Mouse (Mus musculus) stomach, embryonic 14.5 days (tissue): ENCODE results near the gene Mpz. TPM values are rescaled to one million over a fixed set of nuclear protein-coding genes. Genes with fewer than 3 reads are reported as not detected.
A peak's percentile ranks its signal among the peaks of the same experiment; 100 is the strongest.

Experiments
- ATAC-seq: fragments of 200-750 bp; cut with Nextera tagmentation; 2 replicates; pipeline ENCODE4 v1.8.0; 2017; ENCODE audit warnings: low read depth, moderate TSS enrichment; ENCODE audit not compliant: insufficient number of reproducible peaks, insufficient read depth, low FRiP score
- H3K27ac ChIP-seq: fragments of 300-500 bp; sonication (generic); 2 replicates; pipeline ENCODE4 v1.5.1; 2014; ENCODE audit warnings: mild to moderate bottlenecking, low read length, moderate library complexity, mixed read lengths
- H3K27me3 ChIP-seq: fragments of 300-500 bp; sonication (generic); 2 replicates; pipeline ENCODE4 v1.6.1; 2014; ENCODE audit warnings: low read length, control low read depth, mixed read lengths; ENCODE audit not compliant: control insufficient read depth, insufficient read depth
- H3K36me3 ChIP-seq: fragments of 300-500 bp; sonication (generic); 2 replicates; pipeline ENCODE4 v1.6.1; 2014; ENCODE audit warnings: mild to moderate bottlenecking, control low read depth, low read length, moderate library complexity, mixed read lengths; ENCODE audit not compliant: control insufficient read depth, insufficient read depth
- H3K4me1 ChIP-seq: fragments of 300-500 bp; sonication (generic); 2 replicates; pipeline ENCODE4 v1.6.1; 2014; ENCODE audit warnings: low read length, control low read depth, mixed read lengths; ENCODE audit not compliant: control insufficient read depth, insufficient read depth
- H3K4me2 ChIP-seq: fragments of 300-500 bp; sonication (generic); replicated peaks from 2 replicates; pipeline ENCODE4 v1.6.1; 2014; ENCODE audit warnings: low read depth, low read length, control low read depth
- H3K4me3 ChIP-seq: fragments of 300-500 bp; sonication (generic); 2 replicates; pipeline ENCODE4 v1.5.1; 2014; ENCODE audit warnings: low read depth, low read length, control low read depth
- H3K9ac ChIP-seq: fragments of 300-500 bp; sonication (generic); replicated peaks from 2 replicates; pipeline ENCODE4 v1.6.1; 2014; ENCODE audit warnings: low read depth, mild to moderate bottlenecking, control low read depth, low read length, moderate library complexity, mixed read lengths
- H3K9me3 ChIP-seq: fragments of 300-500 bp; sonication (generic); 2 replicates; pipeline ENCODE4 v1.6.1; 2016; ENCODE audit warnings: low read depth, low read length, control low read depth; ENCODE audit not compliant: control insufficient read depth
- WGBS: fragments of 180-500 bp; shearing (Covaris S2); extraction: QIAGEN DNeasy Blood & Tissue Kit; methylation state at CpG from one replicate; pipeline ENCODE4 v1.1.7; 2014; 5-methylcytosine and 5-hydroxymethylcytosine counted together
- polyA plus RNA-seq: library from polyadenylated mRNA; unstranded; fragments of >200 nt; fragmentation: Nextera tagmentation; extraction: Ambion mirVana; gene quantifications from 2 replicates; pipeline ENCODE4 v1.2.1, GENCODE M21; 2014

Gene Mpz
- polyA plus RNA-seq, 1 experiment from 2014 or later: 1.9 TPM

- Histone ChIP-seq H3K4me3 (peak overlapping the region; percentile 11; the same call in 1 of the 2 replicates), H3K36me3 (no peaks in the 10 kb centered on the region), H3K4me2 (peak overlapping the region; percentile 39), H3K27ac (no peak overlapping the region; the same call in 1 of the 2 replicates), H3K27me3 (peaks cover 18% of the 10 kb centered on the region), H3K4me1 (peaks cover 33% of the 10 kb centered on the region), H3K9ac (no peak overlapping the region), H3K9me3 (no peaks in the 10 kb centered on the region)
- no peak for ATAC-seq
- 6% methylated on average over 18 of the region's 18 CpGs for WGBS
These were observed 42.8 kb downstream of the Mpz start for GRCm38 (mm10) chr1:171193093-171193840.

- no peak overlapping the region for H3K4me3 ChIP-seq
- peaks cover 28% of the 10 kb centered on the region for H3K4me1 ChIP-seq
- no peak overlapping the region for H3K9ac ChIP-seq
- WGBS: 24% methylated on average over 11 of the region's 11 CpGs
- H3K27me3 ChIP-seq: peaks cover 18% of the 10 kb centered on the region
- H3K36me3 ChIP-seq: no peaks in the 10 kb centered on the region
- H3K4me2 ChIP-seq: peak overlapping the region; percentile 39
- H3K27ac ChIP-seq: no peak overlapping the region
- no peaks in the 10 kb centered on the region for H3K9me3 ChIP-seq
- no peak for ATAC-seq
These were observed 43.7 kb downstream of the Mpz start for GRCm38 (mm10) chr1:171193911-171194830.

GRCm38 (mm10) chr1:171195046-171195822 is 44.7 kb downstream of the Mpz start:
- H3K27me3 ChIP-seq: peaks cover 18% of the 10 kb centered on the region
- no peak overlapping the region for H3K27ac ChIP-seq
- peak overlapping the region; percentile 52 for H3K4me3 ChIP-seq
- peaks cover 20% of the 10 kb centered on the region for H3K4me1 ChIP-seq
- WGBS: 11% methylated on average over 20 of the region's 20 CpGs
- ATAC-seq: no peak; the same call in 1 of the 2 replicates
- H3K36me3 ChIP-seq: no peaks in the 10 kb centered on the region
- peak overlapping the region; percentile 95 for H3K4me2 ChIP-seq
- H3K9me3 ChIP-seq: no peaks in the 10 kb centered on the region
- no peak overlapping the region; the same call in 1 of the 2 replicates for H3K9ac ChIP-seq

- Histone ChIP-seq H3K4me3 (peak within 1 kb of the TSS; percentile 52), H3K27ac (no peak within 1 kb of the TSS), H3K9ac (no peak within 1 kb of the TSS; the same call in 1 of the 2 replicates), H3K9me3 (no peaks in the 10 kb centered on the region), H3K4me1 (peaks cover 20% of the 10 kb centered on the region), H3K36me3 (no peaks in the 10 kb centered on the region), H3K4me2 (peak within 1 kb of the TSS; percentile 95), H3K27me3 (peaks cover 18% of the 10 kb centered on the region)
- peak; percentile 81 for ATAC-seq
- under 1% methylated on average over 33 of the region's 33 CpGs for WGBS
These were observed 45.4 kb downstream of the Mpz start, which contains the start of gene Pcp4l1 for GRCm38 (mm10) chr1:171195887-171196397. TSS of gene Pcp4l1 (minus strand) at chr1:171196268.

- WGBS: 38% methylated on average over 1 of the region's 1 CpGs
- H3K9me3 ChIP-seq: no peaks in the 10 kb centered on the region
These were observed 49.0 kb downstream of the Mpz start for GRCm38 (mm10) chr1:171199532-171199931.

GRCm38 (mm10) chr1:171200769-171201168 is 50.3 kb downstream of the Mpz start:
- Histone ChIP-seq H3K36me3 (no peaks in the 10 kb centered on the region), H3K9ac (no peak overlapping the region), H3K4me1 (peaks cover 1% of the 10 kb centered on the region; the same call in 1 of the 2 replicates), H3K27me3 (0 out of 2 replicates have a peak, but pooled peaks cover 6% of the 10 kb centered on the region), H3K4me2 (no peak overlapping the region), H3K9me3 (no peaks in the 10 kb centered on the region), H3K27ac (no peak overlapping the region), H3K4me3 (no peak overlapping the region)
- WGBS: 91% methylated on average over 1 of the region's 1 CpGs
- ATAC-seq: no peak

More at GRCm38 (mm10) chr1:171199532-171199931, 49.0 kb downstream of the Mpz start:
- Histone ChIP-seq H3K36me3 (no peaks in the 10 kb centered on the region), H3K27me3 (peaks cover 12% of the 10 kb centered on the region), H3K4me1 (peaks cover 4% of the 10 kb centered on the region; the same call in 1 of the 2 replicates), H3K4me3 (no peak overlapping the region), H3K4me2 (no peak overlapping the region), H3K27ac (no peak overlapping the region), H3K9ac (no peak overlapping the region)
- no peak for ATAC-seq

GRCm38 (mm10) chr1:171203471-171204248 is 53.1 kb downstream of the Mpz start:
- H3K27me3 ChIP-seq: no peaks in the 10 kb centered on the region
- no peak overlapping the region for H3K9ac ChIP-seq
- H3K4me2 ChIP-seq: no peak overlapping the region
- no peaks in the 10 kb centered on the region for H3K4me1 ChIP-seq
- no peak for ATAC-seq
- H3K4me3 ChIP-seq: no peak overlapping the region
- no peak overlapping the region for H3K27ac ChIP-seq
- 47% methylated on average over 11 of the region's 11 CpGs for WGBS
- H3K36me3 ChIP-seq: no peaks in the 10 kb centered on the region
- no peaks in the 10 kb centered on the region for H3K9me3 ChIP-seq
